Mouse (Mus musculus) olfactory bulb, adult 2 months (tissue): Measurements from ENCODE around the gene Unk. TPM values are rescaled to one million over a fixed set of nuclear protein-coding genes. Genes with fewer than 3 reads are reported as not detected.
"Not testable (repeated sequence)": the region's sequence is repeated elsewhere in the genome, so short reads cannot be mapped to it uniquely, and the experiment has no call there.

Source experiments
- H3K27ac ChIP-seq: fragments of 200-500 bp; 2 replicates; pipeline ENCODE4 v1.5.1; 2012; ENCODE audit warnings: low read depth, low read length; ENCODE audit not compliant: insufficient read depth
- H3K4me1 ChIP-seq: fragments of 200-500 bp; 2 replicates; pipeline ENCODE4 v1.6.1; 2012; ENCODE audit warnings: low read length; ENCODE audit not compliant: control insufficient read depth, insufficient read depth
- H3K4me3 ChIP-seq: fragments of 200-500 bp; 2 replicates; pipeline ENCODE4 v1.5.1; 2012; ENCODE audit warnings: mild to moderate bottlenecking, low read depth, low read length, moderate library complexity; ENCODE audit not compliant: insufficient read depth
- CTCF ChIP-seq: fragments of 200-500 bp; IDR thresholded peaks from 2 replicates; pipeline ENCODE4 v1.5.1; 2012; ENCODE audit warnings: low read depth, mild to moderate bottlenecking, low read length, moderate library complexity; ENCODE audit not compliant: insufficient read depth
- POLR2A ChIP-seq: fragments of 200-500 bp; IDR thresholded peaks from 2 replicates; pipeline ENCODE4 v1.6.1; 2012; ENCODE audit warnings: mild to moderate bottlenecking, low read depth, low read length, moderate library complexity; ENCODE audit not compliant: insufficient read depth
- WGBS: fragments of 180-500 bp; shearing (Covaris S2); methylation state at CpG from one replicate; pipeline ENCODE4 v1.1.7; 2018; 5-methylcytosine and 5-hydroxymethylcytosine counted together
- polyA plus RNA-seq: library from polyadenylated mRNA; stranded (reverse); fragments of >200 nt; gene quantifications from 2 replicates; pipeline ENCODE4 v1.2.4, GENCODE M21; 2012; ENCODE audit warnings: low replicate concordance; ENCODE audit not compliant: missing spikeins, insufficient read depth, insufficient read length

The Unk gene
- polyA plus RNA-seq, 1 experiment, result not detected

DNA sequence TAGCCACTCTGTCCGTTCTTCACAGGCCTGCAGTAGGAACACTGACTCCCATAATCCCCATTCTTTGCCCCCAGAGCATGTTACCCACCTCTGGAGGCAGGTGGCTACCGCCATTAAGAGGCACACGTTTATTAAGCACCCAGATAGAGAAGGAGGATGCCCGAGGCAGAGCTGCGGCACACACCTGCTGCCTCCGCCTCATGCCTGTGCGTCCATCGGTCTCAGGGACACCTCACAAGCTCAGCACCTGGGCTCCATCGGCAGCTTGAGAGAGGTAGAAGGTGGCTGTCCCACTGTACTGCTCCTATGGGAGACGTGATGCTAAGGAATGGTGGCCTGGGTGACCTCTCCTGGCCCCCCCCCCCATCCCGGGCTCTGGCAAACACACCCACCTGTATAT lies 21.7 kb upstream of the Unk start:
- Histone ChIP-seq H3K27ac (no peak overlapping the region), H3K4me3 (no peak overlapping the region), H3K4me1 (peaks cover 22% of the 10 kb centered on the region)
- 90% methylated on average over 11 of the region's 11 CpGs for WGBS
- no peak for TF ChIP-seq CTCF
- no peak for TF ChIP-seq POLR2A

DNA sequence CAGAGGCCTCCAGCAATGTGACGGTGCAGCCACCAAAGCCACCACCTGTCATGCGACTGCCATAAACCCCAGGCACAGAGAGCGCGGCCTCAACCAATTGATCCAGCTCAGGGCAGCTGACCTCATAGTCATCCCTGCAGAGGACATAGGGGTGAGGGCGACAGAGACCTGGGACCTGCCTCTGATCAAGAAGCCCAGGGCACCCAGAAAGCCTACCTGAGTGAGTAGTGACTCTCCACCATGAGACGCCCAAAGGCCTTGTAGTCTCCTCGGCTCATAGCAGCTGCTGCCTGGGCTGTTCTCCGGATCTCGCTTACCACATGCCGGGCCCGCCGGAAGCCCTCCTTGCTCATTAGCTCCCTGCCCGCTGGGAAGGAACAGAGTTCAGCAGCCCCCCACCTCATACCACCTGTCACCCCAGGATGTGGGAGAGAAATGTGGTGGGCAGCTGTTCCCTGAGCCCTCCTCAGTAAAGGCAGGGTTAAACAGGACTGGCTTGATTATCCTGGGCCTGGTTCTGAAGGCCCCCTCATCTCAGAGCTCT lies 21.2 kb upstream of the Unk start:
- WGBS, result 93% methylated on average over 13 of the region's 13 CpGs

DNA sequence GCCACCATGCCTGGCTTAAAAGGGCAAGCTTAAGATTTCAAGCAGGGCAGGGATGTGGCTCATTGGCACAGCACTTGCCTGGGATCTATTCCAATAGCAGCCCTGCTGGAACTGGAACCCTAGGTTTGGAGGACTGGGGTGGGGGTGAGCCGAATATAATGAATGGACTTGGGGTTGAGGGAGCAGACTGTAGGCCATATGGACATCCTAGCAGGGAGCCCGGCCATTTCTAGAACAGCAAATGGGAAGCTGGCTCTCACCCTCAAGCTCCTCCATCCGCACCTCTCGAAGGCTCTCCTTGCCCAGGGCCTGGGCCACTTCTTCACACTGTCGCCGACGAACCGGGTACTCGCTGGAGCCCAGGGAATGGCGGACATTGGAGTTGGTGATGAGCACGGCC lies 20.5 kb upstream of the Unk start:
- Histone ChIP-seq H3K27ac (no peak overlapping the region), H3K4me3 (no peak overlapping the region), H3K4me1 (peaks cover 19% of the 10 kb centered on the region)
- TF ChIP-seq CTCF (no peak), POLR2A (no peak)
- WGBS, result 84% methylated on average over 11 of the region's 11 CpGs

More for the DNA sequence above, 21.2 kb upstream of the Unk start:
- Histone ChIP-seq H3K27ac (no peak overlapping the region), H3K4me1 (peaks cover 22% of the 10 kb centered on the region), H3K4me3 (no peak overlapping the region)
- TF ChIP-seq CTCF (no peak), POLR2A (no peak)

DNA sequence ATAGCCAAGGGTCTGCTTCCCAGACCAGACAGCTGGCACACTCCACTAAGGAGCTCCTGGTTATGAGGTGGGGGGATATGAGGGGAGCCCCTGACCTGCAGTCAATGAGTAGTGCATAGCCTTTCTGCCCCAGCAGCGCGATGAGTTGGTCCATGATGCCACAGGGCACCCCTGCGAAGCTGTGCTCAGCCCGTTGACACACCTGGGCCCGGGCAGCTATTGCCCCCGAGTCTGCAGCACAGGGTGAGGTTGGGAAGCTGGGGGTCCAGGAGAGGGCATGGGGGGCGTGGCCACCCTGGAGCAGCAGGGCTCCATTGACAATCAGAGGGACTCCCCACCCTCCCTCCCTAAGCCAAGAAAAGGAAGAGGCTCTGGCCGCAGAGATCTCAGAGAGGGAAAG lies 20.0 kb upstream of the Unk start:
- TF ChIP-seq POLR2A (no peak), CTCF (no peak)
- Histone ChIP-seq H3K4me1 (peaks cover 15% of the 10 kb centered on the region), H3K4me3 (no peak overlapping the region), H3K27ac (no peak overlapping the region)
- 95% methylated on average over 8 of the region's 8 CpGs for WGBS

DNA sequence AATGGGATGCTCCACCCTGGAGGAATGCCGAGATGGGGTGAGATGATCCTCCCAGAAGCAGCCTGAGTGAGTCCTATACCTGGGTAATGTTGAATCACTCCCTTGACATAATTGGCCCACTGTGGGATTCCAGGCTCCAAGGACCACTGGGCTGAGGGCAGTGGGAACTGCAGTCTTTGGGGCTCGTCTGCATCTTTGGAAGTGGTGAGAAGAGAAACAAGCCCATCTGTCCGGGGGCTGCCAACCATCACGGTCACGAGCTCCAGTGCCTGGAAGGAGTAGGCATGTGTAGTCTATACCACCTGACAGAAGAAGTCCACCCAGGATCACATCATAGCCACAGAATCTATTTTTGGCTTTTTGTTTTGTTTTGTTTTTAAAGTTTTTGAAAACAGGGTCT lies 19.2 kb upstream of the Unk start:
- H3K4me3 ChIP-seq, result no peak overlapping the region
- WGBS, result 88% methylated on average over 5 of the region's 5 CpGs
- TF ChIP-seq CTCF (no peak), POLR2A (no peak)
- H3K27ac ChIP-seq, result no peak overlapping the region
- peaks cover 11% of the 10 kb centered on the region for H3K4me1 ChIP-seq

DNA sequence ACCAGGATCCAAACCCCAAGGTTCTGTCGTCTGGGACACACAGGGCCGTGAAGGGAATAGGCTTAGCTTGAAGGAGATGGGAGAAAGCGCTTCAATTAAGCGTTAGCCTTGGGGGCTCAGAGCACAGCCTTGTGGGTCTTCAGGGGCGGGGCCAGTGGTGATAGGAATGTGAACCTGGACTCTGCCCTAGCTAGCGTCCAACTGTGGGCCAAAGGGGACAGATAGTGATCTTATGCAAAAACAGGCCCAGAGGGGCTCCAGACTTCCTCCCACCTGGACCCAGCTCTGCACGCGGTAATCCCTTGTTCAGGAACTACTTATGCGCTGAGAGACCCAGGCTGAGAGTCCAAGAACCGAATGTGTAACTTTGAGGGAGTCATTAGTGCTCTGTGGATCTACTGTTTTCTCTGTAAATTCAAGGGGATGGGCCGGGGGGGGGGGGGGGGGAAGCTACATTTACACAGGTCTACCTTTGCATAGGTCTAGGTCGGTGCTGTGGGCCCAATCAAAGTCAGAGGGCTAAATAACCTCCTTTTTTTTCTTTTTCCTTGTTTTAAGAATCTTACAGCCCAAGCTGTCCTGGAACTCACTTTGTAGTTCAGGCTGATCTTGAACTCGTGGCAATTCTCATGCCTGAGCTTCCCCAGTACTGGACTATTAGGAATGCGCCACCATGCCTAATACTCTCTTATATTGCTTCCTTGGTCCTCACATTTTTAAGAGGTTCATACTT lies 18.4 kb upstream of the Unk start:
- Histone ChIP-seq H3K27ac (no peak overlapping the region), H3K4me3 (peak overlapping the region; percentile 56)
- WGBS, result 51% methylated on average over 14 of the region's 14 CpGs

DNA sequence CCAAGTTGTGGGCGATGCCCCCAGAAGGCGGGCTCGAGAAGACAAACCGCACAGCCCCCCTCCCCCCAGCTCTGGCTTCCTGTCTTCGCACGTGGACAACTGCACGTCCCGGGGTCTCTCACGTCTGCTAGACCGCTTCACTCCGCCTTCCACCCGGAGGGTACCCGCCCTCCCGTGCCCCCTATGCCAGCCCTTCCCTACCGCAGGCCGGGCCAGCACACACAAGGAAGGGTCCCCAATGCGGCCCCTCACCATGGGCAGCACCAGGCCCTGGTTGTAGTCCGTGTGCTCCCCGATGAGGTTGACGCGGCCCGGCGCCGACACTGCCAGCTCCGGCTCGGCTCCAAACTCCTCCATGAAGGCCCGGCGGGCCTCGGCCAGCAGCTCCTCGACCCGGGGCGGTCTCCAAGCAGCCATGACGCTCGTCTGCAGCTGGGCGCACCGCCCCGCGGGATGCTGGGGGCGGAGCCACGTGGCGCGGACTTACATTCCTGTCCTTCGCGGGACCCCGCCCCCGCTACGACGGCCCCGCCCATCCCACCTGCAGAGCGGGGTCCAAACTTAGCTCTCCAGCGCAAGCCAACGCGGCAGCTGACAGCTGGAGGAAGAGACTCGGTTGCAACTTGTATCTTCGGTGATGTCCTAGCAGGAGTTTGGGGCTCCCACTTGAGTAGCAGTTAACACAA lies 17.7 kb upstream of the Unk start, which contains the start of gene Galk1:
Galk1 (minus strand) TSS at position 458 of the 686 bp plus-strand sequence.
- WGBS, result under 1% methylated on average over 55 of the region's 55 CpGs
- no peak for TF ChIP-seq CTCF
- TF ChIP-seq POLR2A, result peak; percentile 45; the same call in 1 of the 2 replicates
- Histone ChIP-seq H3K4me3 (peak within 1 kb of the TSS; percentile 56), H3K27ac (no peak within 1 kb of the TSS), H3K4me1 (peaks cover 11% of the 10 kb centered on the region)

More for the DNA sequence above, 18.4 kb upstream of the Unk start:
- TF ChIP-seq POLR2A (no peak), CTCF (no peak)
- peaks cover 11% of the 10 kb centered on the region for H3K4me1 ChIP-seq

DNA sequence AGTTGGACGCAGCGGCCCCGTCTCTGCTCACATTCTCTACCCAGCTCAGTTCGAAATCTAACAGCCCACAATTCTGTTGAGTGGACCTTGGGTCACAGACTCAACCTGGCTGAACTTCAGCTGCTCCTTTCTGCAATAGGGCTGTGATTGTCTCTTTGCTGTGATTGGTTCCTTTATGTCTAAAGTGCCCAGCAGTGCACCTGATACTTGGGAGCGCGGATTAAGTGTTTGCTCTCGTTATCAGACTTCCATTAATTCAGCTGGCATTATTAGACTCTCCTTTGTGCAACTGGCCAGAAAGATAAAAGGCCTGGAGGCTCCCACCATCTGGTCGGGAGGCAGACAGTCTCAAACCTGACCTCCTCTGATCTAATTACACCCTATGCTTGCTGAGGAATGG lies 15.3 kb upstream of the Unk start:
- no peak for TF ChIP-seq CTCF
- no peak for TF ChIP-seq POLR2A
- H3K4me3 ChIP-seq, result no peak overlapping the region
- no peak overlapping the region for H3K27ac ChIP-seq
- H3K4me1 ChIP-seq, result peaks cover 11% of the 10 kb centered on the region
- WGBS, result 67% methylated on average over 8 of the region's 8 CpGs

DNA sequence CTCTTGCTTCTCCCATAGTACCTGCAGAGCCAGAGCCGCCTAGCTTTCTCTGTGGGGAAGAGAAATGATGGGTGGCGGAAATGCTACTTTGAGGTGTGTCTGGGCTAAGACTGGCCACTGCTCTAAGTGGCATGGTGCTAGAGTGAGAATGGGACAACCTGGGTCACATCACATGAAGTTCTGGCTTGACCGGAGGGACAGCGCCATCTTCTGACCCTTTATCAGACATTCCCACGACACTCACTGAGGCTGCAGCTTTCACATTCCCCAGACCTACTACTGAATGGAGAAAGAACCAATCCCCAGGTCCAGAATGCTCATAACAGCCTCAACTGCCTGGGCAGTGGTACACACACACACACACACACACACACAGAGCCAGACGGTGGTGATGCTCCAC lies 12.0 kb upstream of the Unk start:
- WGBS, result 34% methylated on average over 6 of the region's 6 CpGs
- no peak overlapping the region for H3K27ac ChIP-seq
- no peak overlapping the region for H3K4me3 ChIP-seq
- H3K4me1 ChIP-seq, result peaks cover under 1% of the 10 kb centered on the region
- peak; percentile 15; the same call in 1 of the 2 replicates for TF ChIP-seq CTCF
- TF ChIP-seq POLR2A, result no peak

DNA sequence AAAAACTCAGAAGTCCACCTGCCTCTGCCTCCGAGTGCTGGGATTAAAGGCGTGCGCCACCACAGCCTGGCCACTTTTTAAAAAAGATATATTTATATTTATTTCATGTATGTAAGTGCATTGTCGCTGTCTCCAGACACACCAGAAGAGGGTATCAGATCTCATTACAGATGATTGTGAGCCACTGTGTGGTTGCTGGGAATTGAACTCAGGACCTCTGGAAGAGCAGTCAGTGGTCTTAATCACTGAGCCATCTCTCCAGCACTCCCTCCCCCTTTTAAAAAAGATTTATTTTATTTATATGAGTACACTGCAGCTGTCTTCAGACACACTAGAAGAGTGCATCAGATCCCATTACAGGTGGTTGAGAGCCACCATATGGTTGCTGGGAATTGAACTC lies 11.3 kb upstream of the Unk start:
- H3K27ac ChIP-seq, H3K4me3 ChIP-seq, H3K4me1 ChIP-seq: not testable (repeated sequence)
- 92% methylated on average over 4 of the region's 4 CpGs for WGBS
